Mouse (Mus musculus) CH12.LX (cell line): ENCODE results near the gene Aldoc. TPM values are rescaled to one million over a fixed set of nuclear protein-coding genes. Genes with fewer than 3 reads are reported as not detected.

Experiments used
- DNase-seq: peaks from one replicate; pipeline ENCODE4 v3.0.0-alpha.2; 2013; ENCODE audit errors: extremely low read depth
- H3K27ac ChIP-seq: 2 replicates; pipeline ENCODE4 v1.5.1; 2012; ENCODE audit warnings: low read depth, mild to moderate bottlenecking, control low read depth, moderate library complexity; ENCODE audit not compliant: insufficient read depth
- H3K27me3 ChIP-seq: replicated peaks from 2 replicates; pipeline ENCODE3; 2012; ENCODE audit warnings: inconsistent platforms
- H3K36me3 ChIP-seq, 2 experiments: replicated peaks in 1 of 2; 2 replicates each; pipeline versions ENCODE3 to v1.6.1; 2012; ENCODE audit warnings: inconsistent platforms in 1 of 2, low read length in 1 of 2, mild to moderate bottlenecking in 1 of 2, mixed read lengths in 1 of 2, moderate library complexity in 1 of 2; ENCODE audit not compliant: control insufficient read depth in 1 of 2, insufficient read depth in 1 of 2
- H3K4me1 ChIP-seq, 2 experiments: 2 replicates each; pipeline ENCODE4 v1.6.1; 2012; ENCODE audit warnings: inconsistent platforms in 1 of 2, moderate library complexity in 1 of 2; ENCODE audit not compliant: insufficient read depth in 2 of 2, control insufficient read depth in 1 of 2
- H3K4me2 ChIP-seq: 2 replicates; pipeline ENCODE4 v1.6.1; 2012; ENCODE audit warnings: low read depth, mild to moderate bottlenecking, control low read depth; ENCODE audit not compliant: poor library complexity, insufficient read depth, severe bottlenecking
- H3K4me3 ChIP-seq, 3 experiments: fragments of 150-350 bp in 1 of 3; sonication (generic) in 1 of 3; replicated peaks in 1 of 3; 2 replicates each; pipeline versions ENCODE3 to v1.5.1; 2011 to 2012; ENCODE audit warnings: low read depth in 2 of 3, low read length in 2 of 3, mild to moderate bottlenecking in 2 of 3, moderate library complexity in 2 of 3, control low read depth in 1 of 3, improper control_type of control experiment in 1 of 3, inconsistent platforms in 1 of 3, mixed read lengths in 1 of 3; ENCODE audit not compliant: poor library complexity in 1 of 3
- H3K79me2 ChIP-seq: replicated peaks from 2 replicates; pipeline ENCODE4 v1.6.1; 2012; ENCODE audit warnings: mild to moderate bottlenecking, moderate library complexity; ENCODE audit not compliant: control insufficient read depth, poor library complexity, insufficient read depth, severe bottlenecking; ENCODE audit errors: extremely low read depth
- H3K9ac ChIP-seq: 2 replicates; pipeline ENCODE4 v1.6.1; 2012; ENCODE audit warnings: low read depth, mild to moderate bottlenecking, control low read depth, moderate library complexity; ENCODE audit not compliant: insufficient read depth
- H3K9me3 ChIP-seq: replicated peaks from 2 replicates; pipeline ENCODE3; 2012; ENCODE audit warnings: low read length, inconsistent platforms, mixed read lengths
- CHD1 ChIP-seq: IDR thresholded peaks from 2 replicates; pipeline ENCODE4 v1.6.1; 2012; ENCODE audit warnings: low read depth, low read length, improper control_type of control experiment, inconsistent platforms
- E2F4 ChIP-seq: IDR thresholded peaks from 2 replicates; pipeline ENCODE4 v1.6.1; 2011; ENCODE audit warnings: low read depth, low read length, improper control_type of control experiment; ENCODE audit not compliant: insufficient replicate concordance
- ELF1 ChIP-seq: IDR thresholded peaks from 2 replicates; pipeline ENCODE4 v1.6.1; 2014; ENCODE audit warnings: low read depth, mild to moderate bottlenecking, inconsistent platforms, low read length, improper control_type of control experiment
- HCFC1 ChIP-seq: IDR thresholded peaks from 2 replicates; pipeline ENCODE4 v1.6.1; 2012; ENCODE audit warnings: low read depth, mild to moderate bottlenecking, inconsistent platforms, low read length, improper control_type of control experiment
- IRF4 ChIP-seq: IDR thresholded peaks from 2 replicates; pipeline ENCODE4 v1.6.1; 2014; ENCODE audit warnings: low read depth, mild to moderate bottlenecking, inconsistent platforms, low read length, improper control_type of control experiment
- JUN ChIP-seq: IDR thresholded peaks from 2 replicates; pipeline ENCODE4 v1.6.1; 2011; ENCODE audit warnings: low read depth, mild to moderate bottlenecking, low read length, improper control_type of control experiment, moderate library complexity; ENCODE audit not compliant: insufficient read depth
- KAT2A ChIP-seq: IDR thresholded peaks from 2 replicates; pipeline ENCODE4 v1.6.1; 2012; ENCODE audit warnings: low read length, improper control_type of control experiment, inconsistent platforms; ENCODE audit not compliant: insufficient replicate concordance
- MAFK ChIP-seq: IDR thresholded peaks from 2 replicates; pipeline ENCODE4 v1.6.1; 2011; ENCODE audit warnings: low read length, improper control_type of control experiment; ENCODE audit not compliant: insufficient replicate concordance
- MAZ ChIP-seq: IDR thresholded peaks from 2 replicates; pipeline ENCODE4 v1.6.1; 2012; ENCODE audit warnings: low read depth, mild to moderate bottlenecking, inconsistent platforms, low read length, improper control_type of control experiment, moderate library complexity
- MXI1 ChIP-seq: IDR thresholded peaks from 2 replicates; pipeline ENCODE4 v1.6.1; 2011; ENCODE audit warnings: mild to moderate bottlenecking, low read depth, low read length, improper control_type of control experiment
- MYC ChIP-seq: IDR thresholded peaks from 2 replicates; pipeline ENCODE4 v1.6.1; 2011; ENCODE audit warnings: low read depth, mild to moderate bottlenecking, improper control_type of control experiment, low read length
- RAD21 ChIP-seq: IDR thresholded peaks from 2 replicates; pipeline ENCODE4 v1.6.1; 2011; ENCODE audit warnings: low read depth, mild to moderate bottlenecking, low read length, improper control_type of control experiment, moderate library complexity
- RCOR1 ChIP-seq: conservative IDR thresholded peaks from 2 replicates; pipeline ENCODE4 v1.6.1; 2012; ENCODE audit warnings: low read depth, mild to moderate bottlenecking, inconsistent platforms, low read length, improper control_type of control experiment
- SIN3A ChIP-seq: IDR thresholded peaks from 2 replicates; pipeline ENCODE4 v1.6.1; 2012; ENCODE audit warnings: low read length, improper control_type of control experiment, inconsistent platforms
- USF1 ChIP-seq: IDR thresholded peaks from 2 replicates; pipeline ENCODE4 v1.6.1; 2014; ENCODE audit warnings: low read depth, mild to moderate bottlenecking, inconsistent platforms, low read length, improper control_type of control experiment
- ZC3H11A ChIP-seq: IDR thresholded peaks from 2 replicates; pipeline ENCODE4 v1.6.1; 2012; ENCODE audit warnings: low read depth, mild to moderate bottlenecking, inconsistent platforms, low read length, improper control_type of control experiment
- ZKSCAN1 ChIP-seq: IDR thresholded peaks from 2 replicates; pipeline ENCODE4 v1.6.1; 2012; ENCODE audit warnings: low read depth, inconsistent platforms, low read length, improper control_type of control experiment, borderline replicate concordance
- dilution Hi-C: fragments of 300-500 bp; cut with MboI; formaldehyde crosslinking; loops from 2 replicates; pipeline ENCODE4 v1.14.3; 2020; ENCODE audit warnings: low sequenced_read_pairs; ENCODE audit not compliant: extremely low pct_unique_long_range_greater_than_20kb, extremely low pct_ligation_motif_present
- in situ Hi-C: fragments of 300-500 bp; cut with MboI; formaldehyde crosslinking; loops from 3 replicates; pipeline ENCODE4 v1.14.3; 2019; ENCODE audit warnings: low sequenced_read_pairs, low pct_ligation_motif_present, low pct_unique_long_range_greater_than_20kb, mixed read lengths
- polyA plus RNA-seq: library from polyadenylated mRNA; unstranded; fragments of >175 nt; gene quantifications from 2 replicates; pipeline ENCODE4 v1.2.1, GENCODE M21; 2012; ENCODE audit warnings: low read depth; ENCODE audit not compliant: insufficient read length
- total RNA-seq, 2 experiments: library from RNA; depleted of rRNA; stranded (reverse); fragments of 300-350 nt in 1 of 2; fragments of >200 nt in 1 of 2; gene quantifications; 2 replicates each; pipeline ENCODE4 v1.2.3; 2012 to 2014

Gene Aldoc
- total and polyA plus RNA-seq, 3 experiments: 25.0 to 119 (median 90.2) TPM

DNA sequence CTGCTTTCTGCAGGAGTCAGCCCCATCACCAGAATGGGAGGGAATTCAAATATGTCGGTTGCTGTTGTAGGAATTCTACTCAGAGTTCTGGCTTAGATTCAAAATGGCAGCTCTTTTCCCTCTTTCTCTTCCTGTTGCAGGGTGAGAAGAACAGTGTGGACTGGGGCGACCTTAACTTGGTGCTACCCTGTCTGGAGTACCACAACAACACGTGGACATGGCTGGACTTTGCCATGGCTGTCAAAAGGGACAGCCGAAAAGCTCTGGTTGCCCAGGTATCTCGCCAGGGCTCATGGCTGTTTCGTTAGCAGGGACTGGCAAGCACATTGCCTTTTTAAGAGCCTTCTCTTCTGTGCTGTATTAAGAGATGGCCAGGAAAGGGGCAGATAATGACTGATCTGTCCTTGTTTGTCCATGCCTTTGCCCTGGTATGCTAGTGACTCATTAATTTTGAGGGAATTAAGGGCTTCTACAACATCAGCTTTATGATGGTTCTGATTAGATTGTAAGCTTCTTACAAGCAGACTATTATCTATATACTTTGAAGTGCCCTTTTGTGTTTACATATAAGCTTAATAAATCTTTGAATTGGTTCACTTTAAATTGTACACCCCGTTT is 33.5 kb upstream of the Aldoc start:
- dilution Hi-C loops: no loop called here
- H3K4me3 ChIP-seq: no peak overlapping the region
- H3K4me2 ChIP-seq: no peak overlapping the region
- no peak overlapping the region for H3K27ac ChIP-seq
- in situ Hi-C loops: no loop called here
- H3K79me2 ChIP-seq: no peaks in the 10 kb centered on the region
- peaks cover 70 to 92% of the 10 kb centered on the region in 2 experiments for H3K36me3 ChIP-seq
- no peaks in the 10 kb centered on the region for H3K27me3 ChIP-seq
- H3K9ac ChIP-seq: no peak overlapping the region
- no peaks in the 10 kb centered on the region for H3K4me1 ChIP-seq
- no peak for DNase-seq
- H3K9me3 ChIP-seq: no peaks in the 10 kb centered on the region
- TF ChIP-seq RCOR1: no peak
- no peak for TF ChIP-seq RAD21

DNA sequence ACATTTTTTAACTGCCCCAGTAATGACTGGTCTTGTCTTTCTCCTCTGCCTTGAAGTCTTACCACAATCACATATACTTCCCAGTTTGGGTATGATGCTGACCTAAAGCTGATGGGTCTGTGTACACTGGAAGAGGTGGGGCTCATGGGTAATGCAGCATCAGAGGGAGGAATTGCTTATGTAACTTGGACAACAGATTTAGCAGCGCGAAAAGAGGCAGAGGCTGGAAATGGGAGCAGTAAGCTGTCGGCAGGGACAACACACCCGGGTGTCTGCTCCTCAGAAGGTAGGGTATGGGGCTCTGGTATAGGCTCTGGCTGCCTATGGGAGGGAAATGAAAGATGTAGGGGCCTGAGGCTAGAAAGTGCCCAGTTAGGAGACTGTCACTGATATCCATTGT is 32.1 kb upstream of the Aldoc start, which contains the start of gene BC030499:
Gene BC030499, plus strand, starts transcription at position 188 of the 400 bp plus-strand sequence.
- Histone ChIP-seq H3K9ac (no peak within 1 kb of the TSS), H3K79me2 (no peaks in the 10 kb centered on the region), H3K4me3 (no peak within 1 kb of the TSS), H3K27ac (no peak within 1 kb of the TSS), H3K4me2 (no peak within 1 kb of the TSS), H3K9me3 (no peaks in the 10 kb centered on the region), H3K4me1 (peaks cover 0 to 2% of the 10 kb centered on the region in 2 experiments; a peak in 1 of 4 replicates), H3K36me3 (peaks cover 57 to 91% of the 10 kb centered on the region in 2 experiments), H3K27me3 (no peaks in the 10 kb centered on the region)
- in situ Hi-C loops (no loop called here), dilution Hi-C loops (no loop called here)
- DNase-seq: no peak
- no peak for TF ChIP-seq RAD21
- no peak for TF ChIP-seq HCFC1
- no peak for TF ChIP-seq SIN3A
- TF ChIP-seq IRF4: no peak
- no peak for TF ChIP-seq MAFK
- TF ChIP-seq ZKSCAN1: no peak
- TF ChIP-seq ZC3H11A: no peak
- no peak for TF ChIP-seq ELF1
- no peak for TF ChIP-seq JUN
- no peak for TF ChIP-seq USF1
- TF ChIP-seq KAT2A: no peak
- TF ChIP-seq CHD1: no peak
- no peak for TF ChIP-seq MYC
- no peak for TF ChIP-seq MXI1
- TF ChIP-seq E2F4: no peak
- no peak for TF ChIP-seq MAZ
